Mouse (Mus musculus) left cerebral cortex, adult 11 months (tissue): ENCODE results near the gene Sdhaf2.
A peak's percentile ranks its signal among the peaks of the same experiment; 100 is the strongest.

Source experiments
- DNase-seq: peaks from one replicate; pipeline ENCODE4 v3.0.0; 2022; ENCODE audit warnings: low spot score

The Sdhaf2 gene

GRCm38 (mm10) chr19:10497512-10498160 is 28.3 kb downstream of the Sdhaf2 start:
- no peak for DNase-seq

- no peak for DNase-seq
These were observed 29.0 kb downstream of the Sdhaf2 start for GRCm38 (mm10) chr19:10496976-10497375.

GRCm38 (mm10) chr19:10495670-10496069 is 30.3 kb downstream of the Sdhaf2 start:
- DNase-seq: no peak

- peak; percentile 42 for DNase-seq
These were observed 39.6 kb downstream of the Sdhaf2 start for GRCm38 (mm10) chr19:10486264-10486738.

GRCm38 (mm10) chr19:10482703-10483102 is 43.2 kb downstream of the Sdhaf2 start, which contains the start of gene Ppp1r32:
TSS of gene Ppp1r32 (minus strand) at chr19:10482928.
- DNase-seq: no peak

- DNase-seq: no peak
These were observed 46.4 kb downstream of the Sdhaf2 start for GRCm38 (mm10) chr19:10479541-10479940.

GRCm38 (mm10) chr19:10473779-10474178 is 52.2 kb downstream of the Sdhaf2 start:
- DNase-seq: no peak

- no peak for DNase-seq
These were observed 53.0 kb downstream of the Sdhaf2 start for GRCm38 (mm10) chr19:10472958-10473357.

GRCm38 (mm10) chr19:10469171-10469658 is 56.7 kb downstream of the Sdhaf2 start:
- no peak for DNase-seq

GRCm38 (mm10) chr19:10464427-10464826 is 61.5 kb downstream of the Sdhaf2 start:
- no peak for DNase-seq

GRCm38 (mm10) chr19:10461584-10461983 is 64.4 kb downstream of the Sdhaf2 start:
- no peak for DNase-seq

- DNase-seq: no peak
These were observed 66.0 kb downstream of the Sdhaf2 start for GRCm38 (mm10) chr19:10459907-10460306.

GRCm38 (mm10) chr19:10458096-10458495 is 67.8 kb downstream of the Sdhaf2 start:
- no peak for DNase-seq

- DNase-seq: no peak
These were observed 68.5 kb downstream of the Sdhaf2 start for GRCm38 (mm10) chr19:10457484-10457800.

- no peak for DNase-seq
These were observed 69.0 kb downstream of the Sdhaf2 start, which contains the start of gene Lrrc10b for GRCm38 (mm10) chr19:10456752-10457483. TSS of gene Lrrc10b (minus strand) at chr19:10457473.

- no peak for DNase-seq
These were observed 70.5 kb downstream of the Sdhaf2 start for GRCm38 (mm10) chr19:10455437-10455806.

GRCm38 (mm10) chr19:10454718-10455436 is 71.1 kb downstream of the Sdhaf2 start:
- DNase-seq: no peak
